Mouse (Mus musculus) G1E-ER4 (cell line): ENCODE results near the gene Trpc2. TPM values are rescaled to one million over a fixed set of nuclear protein-coding genes. Genes with fewer than 3 reads are reported as not detected.

Experiments
- GATA1 ChIP-seq: IDR thresholded peaks from one replicate; pipeline ENCODE4 v1.8.0; 2012; ENCODE audit warnings: low read length, inconsistent platforms
- polyA plus RNA-seq: library from polyadenylated mRNA; stranded (reverse); fragments of >175 nt; gene quantifications from 2 replicates; pipeline ENCODE4 v1.2.3, GENCODE M21; 2012

The Trpc2 gene
- polyA plus RNA-seq, 1 experiment, result not detected

GRCm38 (mm10) chr7:102132395-102132794 is 49.5 kb downstream of the Trpc2 start:
- no peak for TF ChIP-seq GATA1

GRCm38 (mm10) chr7:102137464-102137863 is 54.5 kb downstream of the Trpc2 start:
- TF ChIP-seq GATA1, result no peak

GRCm38 (mm10) chr7:102137898-102138297 is 55.0 kb downstream of the Trpc2 start:
- no peak for TF ChIP-seq GATA1

Other genes starting within 250 kb of the Trpc2 start
- gene Inppl1, start 244.9 kb upstream of the Trpc2 start, polyA plus RNA-seq, result 63.1 and 84.0 TPM in 2 replicates
- gene Folr2, start 225.9 kb upstream of the Trpc2 start, polyA plus RNA-seq, result not detected in 2 replicates
- 24.0 and 25.7 TPM in 2 replicates for gene Anapc15, start 219.4 kb upstream of the Trpc2 start, polyA plus RNA-seq
- not detected in 2 replicates for gene Folr1, start 212.3 kb upstream of the Trpc2 start, polyA plus RNA-seq
- gene Lamtor1, start 177.2 kb upstream of the Trpc2 start, polyA plus RNA-seq, result 141 and 146 TPM in 2 replicates
- gene Tomt, start 176.8 kb upstream of the Trpc2 start, polyA plus RNA-seq, result not detected in 2 replicates
- gene Lrrc51, start 149.2 kb upstream of the Trpc2 start, polyA plus RNA-seq, result 0.21 and 0.38 TPM in 2 replicates
- gene Numa1, start 149.0 kb upstream of the Trpc2 start, polyA plus RNA-seq, result 110 and 127 TPM in 2 replicates
- 0.93 and 1.7 TPM in 2 replicates for gene Il18bp, start 64.4 kb upstream of the Trpc2 start, polyA plus RNA-seq
- gene Rnf121, start 17.6 kb upstream of the Trpc2 start, polyA plus RNA-seq, result 2.2 and 3.5 TPM in 2 replicates
- 26.7 and 29.3 TPM in 2 replicates for gene Xndc1, start 17.6 kb upstream of the Trpc2 start, polyA plus RNA-seq
- 0.16 and 0.18 TPM in 2 replicates for gene Xntrpc, start 17.4 kb upstream of the Trpc2 start, polyA plus RNA-seq
- gene Art1, start 18.6 kb downstream of the Trpc2 start, polyA plus RNA-seq, result not detected in 2 replicates
- gene Art5, start 26.4 kb downstream of the Trpc2 start, polyA plus RNA-seq, result 0.14 TPM in 1 of 2 replicates, not detected in the other
- not detected in 2 replicates for gene Chrna10, start 33.7 kb downstream of the Trpc2 start, polyA plus RNA-seq
- 8.8 and 11.1 TPM in 2 replicates for gene Nup98, start 127.1 kb downstream of the Trpc2 start, polyA plus RNA-seq
- gene Pgap2, start 127.1 kb downstream of the Trpc2 start, polyA plus RNA-seq, result 15.1 and 18.9 TPM in 2 replicates
- gene Rhog, start 172.9 kb downstream of the Trpc2 start, polyA plus RNA-seq, result 178 and 323 TPM in 2 replicates
- 16.1 and 42.3 TPM in 2 replicates for gene Stim1, start 184.7 kb downstream of the Trpc2 start, polyA plus RNA-seq